Mouse (Mus musculus) granulocyte monocyte progenitor cell, adult 5-6 weeks (primary cell): Measurements from ENCODE around the gene Tff1. TPM values are rescaled to one million over a fixed set of nuclear protein-coding genes. Genes with fewer than 3 reads are reported as not detected.

Experiments used
- ATAC-seq: replicated peaks from 2 replicates; pipeline ENCODE4 v1.8.0; 2016; ENCODE audit warnings: mild to moderate bottlenecking, moderate TSS enrichment, inconsistent platforms; ENCODE audit not compliant: poor library complexity, severe bottlenecking
- total RNA-seq, 2 experiments: library from RNA; stranded (forward) in 1 of 2; stranded (reverse) in 1 of 2; fragments of 200-712, 200-1000 nt in 1 of 2; fragments of >200 nt in 1 of 2; fragmentation: Nextera tagmentation in 1 of 2; gene quantifications; 2 replicates each; pipeline ENCODE4 v1.2.3; 2014 to 2017

The Tff1 gene
- total RNA-seq, 2 experiments from 2014 or later, result not detected

DNA sequence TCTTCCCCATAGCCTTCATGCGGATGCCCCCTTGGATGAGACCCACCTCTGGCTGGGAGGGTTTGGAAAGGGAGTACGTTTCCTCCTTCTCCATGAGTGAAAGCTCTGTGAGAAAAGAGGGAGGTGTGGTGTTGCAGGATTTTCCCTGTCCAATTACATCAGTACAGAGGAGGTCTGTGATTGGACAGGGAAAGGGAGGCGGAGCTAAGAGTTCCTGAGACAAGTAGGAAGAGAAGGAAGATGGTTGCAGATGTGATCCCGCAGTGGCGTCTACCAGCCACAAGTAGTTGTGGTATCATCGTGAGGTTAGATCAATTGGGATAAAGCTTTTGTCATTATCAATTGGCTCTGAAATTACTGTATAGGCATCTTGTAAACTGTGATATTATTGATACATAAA, 7.2 kb downstream of the Tff1 start:
- ATAC-seq, result no peak

DNA sequence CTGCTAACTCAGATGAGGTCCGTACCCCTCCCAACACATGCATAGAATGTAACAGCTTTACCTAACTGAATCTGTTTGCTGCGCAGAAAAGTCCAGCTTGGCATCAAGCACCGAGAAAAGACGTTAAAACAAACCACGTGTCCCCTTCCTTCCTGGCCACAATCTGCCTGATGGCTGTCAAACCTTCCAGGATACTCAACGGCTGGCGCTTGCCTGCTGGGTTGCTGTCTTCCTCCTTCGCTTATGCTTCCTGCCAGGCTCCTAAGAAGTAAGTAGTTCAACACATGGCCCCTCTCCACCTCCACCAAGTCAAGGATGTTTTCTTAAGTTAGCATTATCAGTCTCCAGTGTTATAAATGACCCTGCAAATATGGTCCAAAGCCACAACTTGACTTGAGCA, 11.3 kb downstream of the Tff1 start:
- ATAC-seq, result peak; percentile 17; the same call in 1 of the 2 replicates

DNA sequence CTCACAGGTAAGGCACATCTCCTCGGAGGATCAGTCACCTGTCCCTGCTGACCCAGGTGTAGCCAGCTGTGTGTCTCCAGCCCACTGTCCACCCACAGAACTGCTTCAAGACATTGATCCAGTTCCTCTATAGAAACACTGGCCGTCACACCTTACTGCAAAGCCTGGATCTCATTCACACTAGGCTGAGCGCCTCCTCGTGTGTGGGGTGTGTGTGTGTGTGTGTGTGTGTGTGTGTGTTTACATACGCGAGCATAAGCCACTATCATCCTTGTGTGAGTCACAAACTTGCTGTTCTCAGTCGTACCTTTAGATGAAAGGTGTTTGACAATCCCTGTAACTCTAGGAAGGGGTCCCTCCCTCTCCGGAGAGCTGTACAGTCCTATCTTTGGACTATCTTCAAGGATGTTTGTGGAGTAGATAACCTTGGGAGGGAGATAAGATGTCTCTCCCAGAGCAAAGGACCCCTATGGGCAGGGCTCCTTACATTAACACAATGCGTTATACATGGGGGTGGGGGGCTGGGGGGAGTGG, 12.0 kb downstream of the Tff1 start:
- no peak for ATAC-seq

DNA sequence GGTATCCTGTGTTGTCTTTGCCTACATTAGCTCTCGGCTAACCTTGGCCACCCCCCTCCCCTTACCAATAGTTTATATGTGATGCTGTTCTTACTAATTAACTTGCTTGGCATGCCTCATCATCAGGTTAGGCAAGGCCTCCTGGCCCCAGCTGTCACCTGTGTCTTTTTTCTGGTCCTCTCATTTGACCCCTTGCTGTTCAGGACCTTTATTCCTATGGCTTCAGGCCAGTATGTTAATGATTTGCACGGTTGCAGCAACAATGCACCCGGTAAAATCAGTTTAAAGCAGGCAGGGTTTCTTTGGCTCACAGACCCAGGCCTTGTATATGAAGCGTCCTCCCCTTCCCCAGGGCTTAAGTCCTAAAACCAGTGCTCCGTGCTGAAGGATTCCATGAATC, 12.6 kb downstream of the Tff1 start:
- no peak for ATAC-seq

DNA sequence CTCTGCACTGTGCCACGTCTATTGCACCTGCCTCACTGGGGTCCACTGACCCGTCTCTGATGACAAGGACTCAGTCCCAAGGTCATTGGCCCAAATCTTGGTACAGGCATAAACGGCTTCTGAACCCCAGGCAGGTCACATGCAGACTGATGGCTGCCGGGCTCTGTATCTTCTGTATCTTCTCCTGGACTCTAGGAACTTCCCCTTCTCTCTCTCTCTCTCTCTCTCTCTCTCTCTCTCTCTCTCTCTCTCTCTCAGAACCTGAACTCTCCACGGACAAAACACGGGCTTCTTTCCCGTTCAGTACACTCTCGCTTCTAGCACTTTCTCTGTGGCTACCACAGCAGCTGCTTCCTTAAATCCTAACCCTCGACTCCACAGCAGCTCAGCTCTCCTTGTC, 19.1 kb downstream of the Tff1 start:
- no peak; the same call in 1 of the 2 replicates for ATAC-seq

DNA sequence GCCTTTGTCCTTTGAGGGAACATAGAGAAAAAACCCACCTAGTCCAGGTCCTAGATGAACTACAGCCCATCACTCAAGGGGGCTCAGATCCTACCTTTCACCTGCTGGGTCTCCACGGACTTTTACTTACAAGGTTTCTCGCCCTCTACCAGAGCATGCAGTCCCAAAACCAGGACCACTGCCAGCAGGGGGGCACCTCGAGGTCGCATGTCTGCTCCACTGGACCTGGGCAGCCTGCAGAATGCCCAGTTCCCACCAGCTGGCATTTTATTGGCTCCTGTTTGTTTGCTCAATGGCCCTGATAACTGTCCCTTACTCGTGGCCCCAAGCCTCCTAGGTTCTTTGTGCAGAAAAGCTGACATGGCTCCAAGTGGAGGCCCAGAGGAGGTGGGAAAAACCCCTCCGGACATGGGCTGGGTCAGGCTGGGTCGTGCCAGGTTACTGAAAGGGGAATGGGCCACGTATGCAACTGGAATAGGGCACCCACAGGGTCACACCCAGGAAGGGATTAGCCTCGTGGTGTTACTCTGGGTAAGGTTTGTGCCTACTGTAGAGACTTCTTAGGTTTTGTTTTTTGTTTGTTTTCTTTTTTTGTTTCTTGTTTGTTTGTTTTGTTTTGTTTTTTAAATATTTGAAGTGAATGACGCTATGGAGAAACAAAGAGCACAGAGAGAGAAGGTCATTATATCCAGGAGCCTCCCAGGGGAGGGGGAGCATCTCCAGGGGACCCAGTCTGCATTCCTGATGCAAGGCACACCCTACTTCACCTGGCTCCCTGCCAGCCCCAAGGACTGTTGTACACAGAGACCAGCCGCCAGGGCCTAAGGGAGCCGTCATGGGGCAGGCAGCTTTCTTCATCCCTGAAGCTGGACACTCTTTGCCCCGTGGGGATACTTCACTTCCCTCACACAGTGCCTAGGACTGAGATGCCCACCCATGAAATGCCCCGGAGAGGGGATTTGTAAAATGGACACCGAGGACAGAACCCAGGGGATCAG, 20.7 kb downstream of the Tff1 start, which contains the start of gene Tff2:
Gene Tff2 (minus strand): TSS at position 243 of the 998 bp plus-strand sequence.
- ATAC-seq, result no peak

DNA sequence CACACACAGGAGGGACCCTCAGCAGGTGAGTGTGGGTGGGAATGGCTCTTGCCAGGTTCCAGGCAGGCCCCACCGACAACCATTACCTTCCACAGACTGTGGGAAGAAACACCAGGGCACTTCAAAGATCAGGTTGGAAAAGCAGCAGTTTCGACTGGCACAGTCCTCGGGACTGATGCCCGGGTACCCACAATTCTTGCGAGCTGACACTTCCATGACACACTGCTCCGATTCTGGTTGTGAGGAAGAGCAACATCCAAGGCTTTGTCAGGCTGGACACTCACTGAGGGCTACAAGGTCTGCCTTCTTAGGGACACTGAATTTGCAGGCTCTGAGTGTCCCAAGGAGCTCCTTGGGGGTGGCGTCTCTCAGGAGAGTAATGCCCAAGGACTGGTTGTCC, 23.0 kb downstream of the Tff1 start:
- ATAC-seq, result no peak

DNA sequence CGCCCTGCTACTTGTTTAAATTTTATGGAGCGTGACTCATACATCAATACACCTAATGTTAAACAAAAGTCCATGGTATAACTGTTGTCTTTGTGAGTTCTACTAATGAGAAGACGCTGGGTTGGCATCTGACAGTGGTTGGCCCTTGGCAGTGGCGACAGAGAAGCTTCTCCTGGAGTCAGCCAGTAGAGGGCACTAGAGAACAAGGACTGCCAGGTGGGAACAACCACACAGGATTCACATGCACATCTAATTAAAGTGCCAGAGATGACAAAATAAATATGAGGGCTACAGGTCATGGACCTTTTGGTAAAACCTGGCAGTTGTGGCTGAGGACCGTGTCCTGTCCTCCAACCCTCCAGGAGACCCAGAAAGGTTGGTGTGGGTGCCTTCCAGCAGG, 26.7 kb downstream of the Tff1 start:
- ATAC-seq, result peak; percentile 70

DNA sequence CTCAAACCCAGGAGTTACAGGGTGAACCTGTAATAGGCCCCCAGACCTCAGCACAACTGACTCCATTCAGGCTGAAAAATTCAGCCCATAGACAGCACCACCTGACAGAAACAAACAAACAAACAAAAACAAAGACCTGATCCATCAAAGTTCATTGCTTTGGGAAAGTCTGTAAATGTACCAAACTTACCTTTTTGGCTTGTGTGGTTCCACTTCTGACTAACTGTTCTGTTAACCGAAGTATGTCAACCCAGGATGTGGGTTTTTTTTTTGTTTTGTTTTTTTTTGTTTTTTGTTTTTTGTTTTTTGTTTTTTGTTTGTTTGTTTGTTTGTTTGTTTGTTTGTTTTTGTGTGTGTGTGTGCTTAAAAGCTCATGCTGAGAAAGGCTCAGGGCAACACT, 28.3 kb downstream of the Tff1 start:
- no peak for ATAC-seq

DNA sequence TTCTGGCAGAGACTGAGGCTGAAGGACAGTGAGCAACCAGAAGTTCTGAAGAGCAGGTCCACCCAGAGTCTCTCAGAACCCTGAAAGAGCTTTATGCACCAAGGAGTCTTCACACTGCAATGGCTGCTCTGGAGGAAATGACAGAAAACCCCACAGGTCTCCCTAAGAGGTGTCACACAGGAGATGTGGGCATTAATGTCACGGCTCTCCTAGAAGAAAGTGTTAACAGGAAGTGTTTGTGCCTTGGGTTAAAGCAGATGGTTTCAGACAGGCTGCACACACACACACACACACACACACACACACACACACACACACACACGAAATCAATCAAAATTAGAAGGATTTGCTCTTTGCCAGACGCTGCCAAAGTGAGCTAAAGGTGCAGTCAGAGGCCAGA, 28.8 kb downstream of the Tff1 start:
- no peak for ATAC-seq

DNA sequence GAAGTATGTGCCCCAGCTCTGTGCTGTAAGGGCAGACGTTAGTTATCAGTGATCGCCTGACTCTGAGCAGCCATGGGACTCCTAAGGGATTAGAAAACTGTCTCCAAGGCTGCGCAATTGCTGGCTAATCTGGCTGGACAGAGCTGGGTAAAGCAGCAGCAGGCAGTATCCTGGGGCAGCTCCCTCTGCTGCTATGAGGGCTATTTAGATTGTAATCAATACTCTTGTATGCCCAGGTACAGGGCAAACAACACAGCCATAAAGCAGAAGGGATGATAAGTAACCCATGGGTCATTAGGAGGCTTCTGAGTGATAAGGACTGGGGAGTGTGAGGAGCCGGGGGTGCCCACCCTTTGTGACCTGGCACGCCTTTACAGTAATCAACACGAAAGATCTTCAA, 30.2 kb downstream of the Tff1 start:
- no peak for ATAC-seq

DNA sequence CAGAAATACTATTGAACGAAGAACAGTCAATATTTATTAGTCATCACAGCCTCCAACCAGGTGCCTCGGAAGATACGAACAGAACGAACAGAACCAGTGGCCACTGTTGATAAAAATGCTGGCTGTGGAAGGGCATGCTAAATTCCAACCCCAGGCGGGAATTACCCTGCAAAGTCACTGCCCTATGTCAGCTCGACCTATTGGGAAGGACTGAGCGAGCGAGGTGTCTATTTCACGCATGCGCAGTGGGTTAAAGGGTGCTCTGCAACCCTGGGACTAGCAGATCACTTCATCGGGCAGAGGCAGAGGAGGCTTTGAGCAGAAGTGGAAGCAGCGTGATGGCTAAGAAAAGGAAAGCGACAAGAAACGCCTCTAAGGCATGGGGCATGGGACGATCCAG, 31.3 kb downstream of the Tff1 start:
- no peak for ATAC-seq

DNA sequence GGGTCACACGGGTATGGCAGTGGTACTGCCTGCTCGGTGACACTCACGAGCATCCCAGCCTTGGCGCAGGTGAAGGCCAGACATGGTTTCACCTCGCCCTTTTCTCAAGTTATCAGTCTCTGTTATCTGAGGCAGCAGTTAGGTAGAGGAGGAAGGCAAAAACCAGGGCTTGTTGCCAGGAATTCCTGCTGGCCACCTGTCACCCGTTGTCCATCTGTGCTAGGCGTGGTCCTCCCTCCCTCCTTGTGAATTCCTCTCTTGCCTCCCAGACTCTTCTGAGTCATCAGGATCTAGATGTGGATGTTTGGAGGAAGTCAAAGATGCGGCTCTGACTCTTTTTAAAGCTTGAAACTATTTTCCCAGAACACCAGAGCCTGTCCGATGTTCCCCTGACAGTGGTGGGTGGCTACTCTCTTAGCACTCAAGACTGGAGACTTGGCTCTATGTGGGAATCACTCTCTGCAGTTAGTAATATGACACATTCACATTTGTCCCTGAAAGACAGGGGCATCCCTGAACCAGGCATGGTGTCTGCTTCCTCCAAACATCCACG, 33.7 kb downstream of the Tff1 start:
- no peak for ATAC-seq

DNA sequence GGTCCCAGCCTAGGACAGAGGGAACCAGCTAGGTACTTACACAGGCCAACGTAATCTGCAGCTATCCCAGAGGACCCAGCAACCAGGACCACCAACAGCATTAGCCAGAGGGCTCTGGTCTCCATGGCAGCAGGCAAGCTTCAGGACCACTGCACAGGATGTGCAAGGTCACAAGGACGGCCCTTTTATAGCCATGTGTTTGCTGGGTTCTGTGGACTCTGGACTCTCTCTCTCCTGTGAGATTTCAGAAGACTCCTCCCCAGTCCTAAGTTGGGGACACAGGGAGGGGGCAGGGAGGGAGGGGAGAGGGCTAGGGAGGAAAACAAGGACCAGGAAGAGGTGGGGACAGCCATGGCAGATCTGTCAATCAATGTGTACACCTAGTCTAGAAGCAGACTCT, 35.6 kb downstream of the Tff1 start, which contains the start of gene Tff3:
Gene Tff3 (minus strand): TSS at position 195 of the 400 bp plus-strand sequence.
- ATAC-seq, result no peak

DNA sequence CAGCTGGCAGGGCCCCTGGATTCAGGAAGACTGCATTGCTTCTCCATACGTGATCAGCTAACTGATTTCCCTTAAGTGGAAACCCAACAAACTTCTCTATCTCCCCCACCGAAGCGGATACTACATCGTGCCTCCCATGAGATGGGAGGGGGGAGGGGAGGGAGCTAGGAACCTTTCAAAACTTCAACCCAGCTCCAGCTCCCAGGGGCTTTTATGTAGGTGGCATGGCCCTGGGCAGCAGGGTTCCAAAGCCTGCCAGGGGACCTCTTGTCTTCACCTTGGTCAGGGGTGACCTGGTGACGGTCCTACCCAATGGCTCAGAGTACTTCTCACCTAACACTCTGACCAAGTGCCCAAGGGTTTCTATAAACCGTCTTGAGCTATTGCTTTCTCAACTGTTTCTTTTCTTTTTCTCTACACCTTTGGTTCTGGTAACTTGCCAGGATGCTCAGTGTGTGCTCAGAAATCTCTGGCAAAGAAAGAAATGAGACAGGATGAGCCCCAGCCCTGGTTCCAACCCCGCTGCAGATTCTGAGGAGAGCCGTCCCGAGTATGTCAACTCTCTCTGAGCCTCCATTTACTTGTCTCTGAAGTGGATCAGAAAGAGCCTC, 36.3 kb downstream of the Tff1 start:
- ATAC-seq, result no peak

DNA sequence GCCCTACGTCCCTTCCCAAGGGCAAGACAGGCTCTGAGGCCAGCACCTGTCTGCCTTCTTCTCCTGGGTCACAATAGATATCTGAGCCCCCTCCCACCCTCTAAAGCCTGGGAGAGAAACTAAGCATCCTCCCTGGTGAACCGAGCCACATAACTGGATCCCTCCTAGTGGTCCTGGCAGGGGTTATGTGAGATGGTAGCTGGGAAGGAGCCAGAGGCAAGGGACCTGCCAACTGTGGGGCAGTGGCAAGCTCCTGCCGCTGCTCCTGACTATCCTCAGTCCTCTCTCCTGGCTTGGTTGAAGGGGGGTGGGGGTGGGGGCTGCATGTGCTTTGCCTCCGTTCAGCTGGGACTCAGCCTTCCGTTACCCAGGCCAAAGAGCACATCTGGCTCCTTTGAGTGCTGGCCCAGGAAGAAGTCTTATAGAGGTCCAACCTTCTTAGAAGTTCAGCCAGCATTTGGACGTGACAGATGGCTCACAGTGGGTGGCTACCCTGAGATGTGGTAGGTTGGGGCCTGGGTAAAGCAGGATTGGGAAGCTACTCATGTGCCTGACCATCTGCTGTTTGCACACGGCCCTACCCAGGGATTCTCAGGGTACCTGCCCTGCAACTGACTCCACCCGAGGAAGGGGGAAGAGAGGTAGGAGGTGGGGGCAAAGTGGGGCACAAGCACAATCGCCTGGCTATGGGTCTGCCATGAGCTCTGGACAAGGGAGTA, 39.4 kb downstream of the Tff1 start:
- ATAC-seq, result no peak

DNA sequence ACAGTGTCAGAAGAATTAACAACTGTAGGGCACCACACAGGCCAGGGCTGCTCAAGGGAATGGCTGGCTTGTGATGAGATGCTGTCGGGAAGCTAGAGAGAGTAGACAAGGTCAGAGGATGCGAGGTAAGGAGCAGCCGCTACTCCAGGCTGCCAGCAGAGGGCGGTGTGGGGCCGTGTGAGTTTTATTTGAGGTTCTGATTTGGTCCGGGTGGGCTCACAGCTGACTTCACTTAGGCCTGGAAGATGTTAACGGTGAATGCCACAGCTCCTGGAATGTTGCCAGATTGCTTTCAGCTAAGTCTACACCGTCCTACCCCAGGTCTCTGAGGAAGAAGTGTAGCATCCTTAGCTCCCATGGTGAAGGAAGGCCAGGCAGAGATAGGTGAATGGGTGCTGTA, 43.1 kb downstream of the Tff1 start:
- ATAC-seq, result peak; percentile 44; the same call in 1 of the 2 replicates

DNA sequence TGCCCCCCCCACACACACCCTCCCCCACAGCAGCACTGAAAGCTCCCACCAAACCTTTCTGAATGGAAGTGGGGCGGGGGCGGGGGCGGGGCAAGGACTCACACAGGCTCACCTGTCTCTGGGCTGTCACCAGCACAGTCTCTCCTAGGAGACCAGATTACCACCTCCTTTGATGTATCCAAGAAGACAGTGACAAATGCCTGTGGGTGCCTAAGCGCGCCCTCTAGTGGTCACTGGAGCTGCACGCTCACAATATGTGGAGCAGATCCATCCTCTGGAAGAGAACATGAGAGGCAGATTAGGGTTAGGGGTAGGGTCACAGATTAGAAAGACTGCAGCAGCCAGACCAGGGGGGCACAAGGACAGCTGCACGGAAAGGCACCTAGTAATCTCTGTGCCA, 45.6 kb downstream of the Tff1 start:
- peak; percentile 53 for ATAC-seq

DNA sequence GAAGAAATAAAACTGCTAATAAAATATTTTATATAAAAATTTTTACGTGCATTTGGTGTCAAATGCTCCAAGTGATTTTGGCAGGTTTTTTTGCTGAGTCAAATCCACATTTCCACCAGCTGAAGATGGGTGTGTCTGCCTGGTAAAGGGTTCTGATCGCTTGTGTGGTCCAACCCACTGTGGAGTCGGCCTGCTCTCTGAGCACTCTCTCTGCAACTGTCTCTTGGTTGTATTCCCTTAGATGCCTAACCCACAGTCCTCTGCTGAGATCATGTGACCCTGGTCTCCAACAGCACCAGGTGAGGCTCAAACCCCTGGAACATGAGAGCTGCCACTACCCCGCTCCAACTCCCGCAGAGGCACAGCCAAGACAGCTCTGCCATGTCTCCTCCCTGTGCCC, 47.1 kb downstream of the Tff1 start:
- ATAC-seq, result no peak

DNA sequence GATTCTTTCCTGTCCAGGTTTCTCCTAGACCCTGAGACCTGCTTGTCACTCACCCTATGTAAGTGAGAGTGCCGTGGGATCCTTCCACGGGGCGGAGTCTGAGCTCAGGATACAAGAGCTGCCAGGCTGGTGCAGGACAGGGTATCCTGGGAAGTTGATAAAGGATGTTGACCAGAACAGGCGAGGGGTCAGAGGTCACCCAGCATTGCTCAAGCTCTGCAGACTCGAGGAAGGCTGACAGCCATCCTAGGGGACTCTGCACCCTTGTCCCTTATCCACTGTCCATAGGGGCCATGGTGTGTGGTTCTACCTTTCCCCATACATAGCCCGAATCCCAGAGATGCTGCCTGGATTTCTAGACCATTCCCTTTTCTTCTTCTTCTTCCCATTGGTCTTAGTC, 49.0 kb downstream of the Tff1 start:
- no peak for ATAC-seq
